Mouse (Mus musculus): ENCODE data around the gene Pacrg.
A peak's percentile ranks its signal among the peaks of the same experiment; 100 is the strongest.

Gene Pacrg

GRCm38 (mm10) chr17:10460916-10461315 is 379.2 kb downstream of the Pacrg start:
- DNase-seq (ENCODE audit: extremely low spot score, low read depth, low spot score) = no peak

- DNase-seq (ENCODE audit: extremely low spot score, low read depth, low spot score) = no peak
These were observed 381.4 kb downstream of the Pacrg start for GRCm38 (mm10) chr17:10458743-10459142.

GRCm38 (mm10) chr17:10456409-10456808 is 383.7 kb downstream of the Pacrg start:
- peak; percentile 30 for DNase-seq (ENCODE audit: extremely low spot score, low read depth, low spot score)

GRCm38 (mm10) chr17:10455961-10456360 is 384.1 kb downstream of the Pacrg start:
- no peak for DNase-seq (ENCODE audit: extremely low spot score, low read depth, low spot score)

- no peak for DNase-seq (ENCODE audit: extremely low spot score, low read depth, low spot score)
These were observed 385.7 kb downstream of the Pacrg start for GRCm38 (mm10) chr17:10454406-10454805.

GRCm38 (mm10) chr17:10452801-10453200 is 387.3 kb downstream of the Pacrg start:
- no peak for DNase-seq (ENCODE audit: extremely low spot score, low read depth, low spot score)

- DNase-seq (ENCODE audit: extremely low spot score, low read depth, low spot score) = no peak
These were observed 388.6 kb downstream of the Pacrg start for GRCm38 (mm10) chr17:10451306-10452077.

- no peak for DNase-seq (ENCODE audit: extremely low spot score, low read depth, low spot score)
These were observed 390.3 kb downstream of the Pacrg start for GRCm38 (mm10) chr17:10449800-10450299.

GRCm38 (mm10) chr17:10448417-10448816 is 391.7 kb downstream of the Pacrg start:
- DNase-seq (ENCODE audit: extremely low spot score, low read depth, low spot score) = no peak

- no peak for DNase-seq (ENCODE audit: extremely low spot score, low read depth, low spot score)
These were observed 398.5 kb downstream of the Pacrg start for GRCm38 (mm10) chr17:10441501-10442111.

- DNase-seq (ENCODE audit: extremely low spot score, low read depth, low spot score) = no peak
These were observed 399.1 kb downstream of the Pacrg start for GRCm38 (mm10) chr17:10440961-10441360.

- no peak for DNase-seq (ENCODE audit: extremely low spot score, low read depth, low spot score)
These were observed 400.3 kb downstream of the Pacrg start for GRCm38 (mm10) chr17:10439815-10440214.

GRCm38 (mm10) chr17:10434867-10435266 is 405.2 kb downstream of the Pacrg start:
- no peak for DNase-seq (ENCODE audit: extremely low spot score, low read depth, low spot score)

- no peak for DNase-seq (ENCODE audit: extremely low spot score, low read depth, low spot score)
These were observed 407.5 kb downstream of the Pacrg start for GRCm38 (mm10) chr17:10432525-10433180.

- no peak for DNase-seq (ENCODE audit: extremely low spot score, low read depth, low spot score)
These were observed 408.1 kb downstream of the Pacrg start for GRCm38 (mm10) chr17:10431849-10432524.

GRCm38 (mm10) chr17:10430831-10431230 is 409.3 kb downstream of the Pacrg start:
- DNase-seq (ENCODE audit: extremely low spot score, low read depth, low spot score) = no peak

GRCm38 (mm10) chr17:10429406-10429805 is 410.7 kb downstream of the Pacrg start:
- DNase-seq (ENCODE audit: extremely low spot score, low read depth, low spot score) = no peak

GRCm38 (mm10) chr17:10425311-10425710 is 414.8 kb downstream of the Pacrg start:
- no peak for DNase-seq (ENCODE audit: extremely low spot score, low read depth, low spot score)

GRCm38 (mm10) chr17:10417558-10418253 is 422.4 kb downstream of the Pacrg start:
- DNase-seq (ENCODE audit: extremely low spot score, low read depth, low spot score) = no peak

GRCm38 (mm10) chr17:10416995-10417394 is 423.1 kb downstream of the Pacrg start:
- DNase-seq (ENCODE audit: extremely low spot score, low read depth, low spot score) = no peak

- DNase-seq (ENCODE audit: extremely low spot score, low read depth, low spot score) = no peak
These were observed 424.0 kb downstream of the Pacrg start for GRCm38 (mm10) chr17:10416101-10416500.
